Mouse (Mus musculus): Measurements from ENCODE around the gene Rbfox2. TPM values are rescaled to one million over a fixed set of nuclear protein-coding genes. Genes with fewer than 3 reads are reported as not detected.

The Rbfox2 gene
- polyA plus RNA-seq, 2 experiments: 94.7 to 189 TPM

DNA sequence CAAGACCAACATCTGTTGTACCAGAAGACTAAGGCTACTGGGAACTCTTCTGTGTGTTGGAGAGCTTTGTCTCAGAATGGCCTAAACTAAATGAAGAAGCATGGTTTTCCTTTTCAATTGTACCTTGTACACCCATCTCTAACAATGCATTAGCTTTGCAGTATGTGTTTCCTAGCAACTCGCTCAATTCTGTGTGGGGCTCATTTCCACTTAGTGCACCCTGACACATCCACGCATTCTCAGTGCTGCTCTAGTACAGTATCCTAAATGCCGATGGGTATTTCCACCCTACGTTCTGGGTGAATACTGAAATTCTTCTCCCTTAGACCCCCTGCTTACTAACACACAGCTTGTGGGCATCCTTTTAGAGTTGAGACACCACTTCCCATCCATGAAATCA, 71.3 kb downstream of the Rbfox2 start:
- Histone ChIP-seq H3K9me3 (ENCODE audit: control insufficient read depth, low read length) (no peaks in the 10 kb centered on the region), H3K36me3 (ENCODE audit: control insufficient read depth, insufficient read depth, low read length) (no peaks in the 10 kb centered on the region), H3K4me1 (ENCODE audit: control insufficient read depth, insufficient read depth, low read length) (peaks cover 15% of the 10 kb centered on the region), H3K27me3 (ENCODE audit: control insufficient read depth, insufficient read depth, low read length) (no peaks in the 10 kb centered on the region), H3K9ac (ENCODE audit: low read depth, low read length, severe bottlenecking) (no peak overlapping the region), H3K4me3 (replicated peaks; ENCODE audit: low read length) (no peak overlapping the region), H3K27ac (replicated peaks; ENCODE audit: low read depth, low read length) (no peak overlapping the region), H3K4me2 (replicated peaks; ENCODE audit: low read depth, low read length, severe bottlenecking) (no peak overlapping the region)
- TF ChIP-seq POLR2A (IDR thresholded peaks at IDR 0.05; ENCODE audit: borderline replicate concordance, extremely low read depth, insufficient read depth, insufficient read length): no peak
- no peak for ATAC-seq (ENCODE audit: low FRiP score, low read depth)
- DNase-seq (ENCODE audit: low spot score): no peak
- 89% methylated on average over 4 of the region's 4 CpGs for WGBS

GRCm38 (mm10) chr15:77234296-77234695, 72.5 kb downstream of the Rbfox2 start:
- ATAC-seq (ENCODE audit: low FRiP score, low read depth) (no peak), DNase-seq (ENCODE audit: low spot score) (no peak)
- H3K36me3 ChIP-seq (ENCODE audit: control insufficient read depth, insufficient read depth, low read length): no peaks in the 10 kb centered on the region
- no peak overlapping the region for H3K9ac ChIP-seq (ENCODE audit: low read depth, low read length, severe bottlenecking)
- no peaks in the 10 kb centered on the region for H3K9me3 ChIP-seq (ENCODE audit: control insufficient read depth, low read length)
- H3K27me3 ChIP-seq (ENCODE audit: control insufficient read depth, insufficient read depth, low read length): no peaks in the 10 kb centered on the region
- no peak for TF ChIP-seq POLR2A (IDR thresholded peaks at IDR 0.05; ENCODE audit: borderline replicate concordance, extremely low read depth, insufficient read depth, insufficient read length)
- no peak overlapping the region for H3K4me3 ChIP-seq (replicated peaks; ENCODE audit: low read length)
- H3K4me2 ChIP-seq (replicated peaks; ENCODE audit: low read depth, low read length, severe bottlenecking): no peak overlapping the region
- peaks cover 22% of the 10 kb centered on the region for H3K4me1 ChIP-seq (ENCODE audit: control insufficient read depth, insufficient read depth, low read length)
- H3K27ac ChIP-seq (replicated peaks; ENCODE audit: low read depth, low read length): no peak overlapping the region; the same call in 1 of the 2 replicates
- WGBS: 48% methylated on average over 4 of the region's 4 CpGs

DNA sequence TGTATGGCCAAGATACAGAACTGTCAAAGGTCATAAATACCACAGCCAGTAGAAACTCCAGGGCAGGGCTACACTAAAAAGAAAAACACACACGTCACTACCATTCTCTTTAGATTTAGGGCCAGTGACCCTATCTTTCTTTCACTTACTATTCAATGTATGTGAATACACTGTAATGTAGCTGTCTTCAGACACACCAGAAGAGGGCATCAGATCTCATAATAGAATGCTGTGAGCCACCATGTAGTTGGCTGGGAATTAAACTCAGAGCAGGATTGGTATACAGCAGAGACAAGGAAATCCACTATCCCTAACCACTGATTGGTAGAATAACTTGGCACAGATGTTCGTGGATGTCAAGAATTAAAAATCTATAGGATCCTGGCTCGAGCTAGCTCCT, 76.7 kb downstream of the Rbfox2 start:
- TF ChIP-seq POLR2A (IDR thresholded peaks at IDR 0.05; ENCODE audit: borderline replicate concordance, extremely low read depth, insufficient read depth, insufficient read length): no peak
- DNase-seq (ENCODE audit: low spot score): no peak
- Histone ChIP-seq H3K27ac (replicated peaks; ENCODE audit: low read depth, low read length) (no peak overlapping the region), H3K4me1 (ENCODE audit: control insufficient read depth, insufficient read depth, low read length) (peaks cover 26% of the 10 kb centered on the region), H3K4me2 (replicated peaks; ENCODE audit: low read depth, low read length, severe bottlenecking) (no peak overlapping the region), H3K9ac (ENCODE audit: low read depth, low read length, severe bottlenecking) (no peak overlapping the region), H3K9me3 (ENCODE audit: control insufficient read depth, low read length) (no peaks in the 10 kb centered on the region), H3K27me3 (ENCODE audit: control insufficient read depth, insufficient read depth, low read length) (no peaks in the 10 kb centered on the region), H3K36me3 (ENCODE audit: control insufficient read depth, insufficient read depth, low read length) (no peaks in the 10 kb centered on the region), H3K4me3 (replicated peaks; ENCODE audit: low read length) (no peak overlapping the region)
- WGBS: 67% methylated on average over 3 of the region's 3 CpGs
- no peak for ATAC-seq (ENCODE audit: low FRiP score, low read depth)

DNA sequence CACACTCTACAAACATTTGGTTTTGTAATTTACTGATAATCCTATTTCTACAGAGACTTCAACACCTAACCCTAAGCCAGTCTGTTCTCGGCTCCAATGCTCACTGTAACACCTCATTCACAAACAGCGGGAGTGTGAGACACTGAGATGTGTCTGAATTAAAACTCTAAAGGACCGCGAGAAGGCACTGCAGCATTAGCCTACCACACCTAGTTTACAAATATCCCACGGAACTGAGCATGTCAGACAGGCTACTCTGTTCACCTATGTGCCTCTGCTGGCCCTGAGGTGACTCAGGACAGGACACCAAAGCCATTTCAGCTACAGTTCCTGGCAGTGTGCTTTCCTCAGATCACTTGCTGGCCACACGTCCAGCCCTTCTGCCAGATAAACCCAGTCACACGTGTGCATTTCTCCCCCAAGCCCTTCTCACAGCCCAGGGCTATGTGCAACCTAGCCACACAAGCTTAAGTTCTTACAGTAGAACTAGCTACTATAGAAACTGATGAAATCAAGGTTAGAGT, 79.9 kb downstream of the Rbfox2 start:
- 41% methylated on average over 7 of the region's 7 CpGs for WGBS
- Histone ChIP-seq H3K36me3 (ENCODE audit: control insufficient read depth, insufficient read depth, low read length) (no peaks in the 10 kb centered on the region), H3K4me2 (replicated peaks; ENCODE audit: low read depth, low read length, severe bottlenecking) (no peak overlapping the region), H3K9me3 (ENCODE audit: control insufficient read depth, low read length) (no peaks in the 10 kb centered on the region), H3K27me3 (ENCODE audit: control insufficient read depth, insufficient read depth, low read length) (no peaks in the 10 kb centered on the region), H3K4me1 (ENCODE audit: control insufficient read depth, insufficient read depth, low read length) (peaks cover 22% of the 10 kb centered on the region; the same call in 1 of the 2 replicates), H3K9ac (ENCODE audit: low read depth, low read length, severe bottlenecking) (no peak overlapping the region), H3K4me3 (replicated peaks; ENCODE audit: low read length) (no peak overlapping the region), H3K27ac (replicated peaks; ENCODE audit: low read depth, low read length) (no peak overlapping the region)
- ATAC-seq (ENCODE audit: low FRiP score, low read depth) (no peak), DNase-seq (ENCODE audit: low spot score) (no peak)
- TF ChIP-seq POLR2A (IDR thresholded peaks at IDR 0.05; ENCODE audit: borderline replicate concordance, extremely low read depth, insufficient read depth, insufficient read length): no peak

GRCm38 (mm10) chr15:77225858-77226257, 80.9 kb downstream of the Rbfox2 start:
- ATAC-seq (ENCODE audit: low FRiP score, low read depth): no peak
- H3K27me3 ChIP-seq (ENCODE audit: control insufficient read depth, insufficient read depth, low read length): no peaks in the 10 kb centered on the region
- no peaks in the 10 kb centered on the region for H3K9me3 ChIP-seq (ENCODE audit: control insufficient read depth, low read length)
- H3K4me2 ChIP-seq (replicated peaks; ENCODE audit: low read depth, low read length, severe bottlenecking): no peak overlapping the region
- H3K4me1 ChIP-seq (ENCODE audit: control insufficient read depth, insufficient read depth, low read length): peaks cover 22% of the 10 kb centered on the region; the same call in 1 of the 2 replicates
- 58% methylated on average over 4 of the region's 4 CpGs for WGBS
- no peak for DNase-seq (ENCODE audit: low spot score)
- TF ChIP-seq POLR2A (IDR thresholded peaks at IDR 0.05; ENCODE audit: borderline replicate concordance, extremely low read depth, insufficient read depth, insufficient read length): no peak
- H3K9ac ChIP-seq (ENCODE audit: low read depth, low read length, severe bottlenecking): no peak overlapping the region
- H3K36me3 ChIP-seq (ENCODE audit: control insufficient read depth, insufficient read depth, low read length): no peaks in the 10 kb centered on the region
- H3K4me3 ChIP-seq (replicated peaks; ENCODE audit: low read length): no peak overlapping the region
- no peak overlapping the region for H3K27ac ChIP-seq (replicated peaks; ENCODE audit: low read depth, low read length)

GRCm38 (mm10) chr15:77225274-77225673, 81.5 kb downstream of the Rbfox2 start:
- no peak for TF ChIP-seq POLR2A (IDR thresholded peaks at IDR 0.05; ENCODE audit: borderline replicate concordance, extremely low read depth, insufficient read depth, insufficient read length)
- Histone ChIP-seq H3K4me3 (replicated peaks; ENCODE audit: low read length) (no peak overlapping the region), H3K9me3 (ENCODE audit: control insufficient read depth, low read length) (no peaks in the 10 kb centered on the region), H3K4me1 (ENCODE audit: control insufficient read depth, insufficient read depth, low read length) (peaks cover 22% of the 10 kb centered on the region; the same call in 1 of the 2 replicates), H3K9ac (ENCODE audit: low read depth, low read length, severe bottlenecking) (no peak overlapping the region), H3K27ac (replicated peaks; ENCODE audit: low read depth, low read length) (no peak overlapping the region), H3K36me3 (ENCODE audit: control insufficient read depth, insufficient read depth, low read length) (no peaks in the 10 kb centered on the region), H3K27me3 (ENCODE audit: control insufficient read depth, insufficient read depth, low read length) (no peaks in the 10 kb centered on the region), H3K4me2 (replicated peaks; ENCODE audit: low read depth, low read length, severe bottlenecking) (no peak overlapping the region)
- ATAC-seq (ENCODE audit: low FRiP score, low read depth) (no peak), DNase-seq (ENCODE audit: low spot score) (peak; percentile 47)
